Mouse (Mus musculus) mouse embryonic stem cell (cell line): Measurements from ENCODE around the gene Sept1.

Experiments used
- in situ Hi-C, 2 experiments: fragments of 300-500 bp; cut with MboI; formaldehyde crosslinking; loops; 1 replicate in 1 of 2; 3 replicates in 1 of 2; pipeline ENCODE4 v1.14.3; 2019 to 2020; ENCODE audit warnings: low sequenced_read_pairs in 2 of 2, low pct_unique_long_range_greater_than_20kb in 1 of 2, mixed read lengths in 1 of 2; ENCODE audit not compliant: unreplicated experiment in 1 of 2

Sept1 gene

GRCm38 (mm10) chr7:127207374-127208294 lies 25.3 kb downstream of the Sept1 start:
- in situ Hi-C loops = no loop called here

DNA sequence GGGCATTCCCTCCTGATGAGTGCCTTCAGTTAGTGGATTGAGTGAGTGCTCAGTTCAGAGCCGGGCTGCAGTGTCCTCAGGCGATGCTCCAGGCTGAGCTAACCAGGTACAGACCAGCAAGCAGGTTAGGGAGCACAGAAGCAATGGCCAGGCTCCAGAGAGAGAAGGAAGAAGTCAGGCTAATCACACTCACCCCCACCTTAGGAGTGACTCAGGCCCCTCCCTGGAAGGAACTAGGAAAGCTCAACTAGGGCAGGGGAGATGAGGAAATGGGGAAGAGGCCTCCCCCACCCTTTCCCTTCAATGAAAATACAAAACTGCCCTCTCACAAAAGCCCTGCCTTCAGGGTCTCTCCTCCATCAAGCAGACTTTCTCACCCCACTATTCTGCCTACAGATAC lies 26.3 kb downstream of the Sept1 start:
- in situ Hi-C loops = no loop called here

GRCm38 (mm10) chr7:127196484-127196883 lies 36.4 kb downstream of the Sept1 start:
- in situ Hi-C loops = no loop called here

GRCm38 (mm10) chr7:127195544-127196295 lies 37.2 kb downstream of the Sept1 start, which contains the start of gene Cd2bp2:
TSS of gene Cd2bp2 (minus strand) at chr7:127196050.
- in situ Hi-C loops = no loop called here

DNA sequence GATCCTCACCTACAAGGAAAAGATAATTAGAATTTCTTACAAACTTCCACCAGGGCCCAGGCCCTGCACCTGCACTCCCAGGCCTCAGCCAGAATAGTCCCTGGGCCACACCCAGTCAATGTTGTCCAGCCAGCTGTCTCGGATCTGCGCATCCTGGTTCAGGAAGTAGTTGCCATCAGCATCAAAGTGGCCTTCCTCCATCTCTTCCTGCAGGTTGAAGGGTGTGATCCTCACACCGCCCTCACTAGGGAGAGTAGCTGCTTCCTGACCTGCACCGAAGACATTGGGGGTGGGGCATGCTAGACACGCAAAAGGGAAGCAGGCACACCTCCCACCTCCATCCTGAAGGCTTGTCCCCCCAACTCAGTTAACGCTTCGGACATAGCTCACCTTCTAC lies 38.3 kb downstream of the Sept1 start:
- in situ Hi-C loops = no loop called here

DNA sequence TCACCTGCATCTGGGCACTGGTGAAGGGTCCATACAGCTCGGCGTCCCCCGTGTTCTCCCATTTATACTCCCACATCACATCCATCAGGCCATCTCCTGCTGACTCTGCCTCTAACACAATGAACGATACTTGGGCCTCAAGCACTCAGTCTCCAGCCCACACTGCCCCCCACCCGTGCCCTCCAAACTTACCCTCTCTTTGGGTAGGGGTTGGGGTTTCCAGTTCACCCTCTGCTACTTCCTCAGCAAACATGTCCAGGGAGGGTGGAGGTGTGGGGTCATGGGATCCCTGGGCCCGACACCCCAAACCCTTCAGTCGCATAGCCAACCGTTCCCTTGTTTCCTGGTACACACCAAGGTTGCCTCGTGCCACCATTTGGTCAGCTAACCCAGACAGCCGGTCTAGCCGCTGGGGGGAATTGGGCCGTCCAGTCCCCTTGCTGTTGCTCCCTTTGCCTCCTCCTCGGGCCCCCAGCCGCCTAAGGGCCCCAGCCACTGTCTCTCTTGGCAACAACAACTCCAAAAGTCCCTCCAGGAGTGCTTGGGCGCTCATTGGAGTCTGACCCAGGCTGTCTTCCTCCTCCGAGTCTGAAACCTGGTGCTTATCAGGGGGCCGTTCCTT lies 38.8 kb downstream of the Sept1 start:
- in situ Hi-C loops = no loop called here

- in situ Hi-C loops = no loop called here
Measured at GRCm38 (mm10) chr7:127192989-127193388, 39.9 kb downstream of the Sept1 start.

- in situ Hi-C loops = no loop called here
Measured at GRCm38 (mm10) chr7:127190672-127191071, 42.3 kb downstream of the Sept1 start.

DNA sequence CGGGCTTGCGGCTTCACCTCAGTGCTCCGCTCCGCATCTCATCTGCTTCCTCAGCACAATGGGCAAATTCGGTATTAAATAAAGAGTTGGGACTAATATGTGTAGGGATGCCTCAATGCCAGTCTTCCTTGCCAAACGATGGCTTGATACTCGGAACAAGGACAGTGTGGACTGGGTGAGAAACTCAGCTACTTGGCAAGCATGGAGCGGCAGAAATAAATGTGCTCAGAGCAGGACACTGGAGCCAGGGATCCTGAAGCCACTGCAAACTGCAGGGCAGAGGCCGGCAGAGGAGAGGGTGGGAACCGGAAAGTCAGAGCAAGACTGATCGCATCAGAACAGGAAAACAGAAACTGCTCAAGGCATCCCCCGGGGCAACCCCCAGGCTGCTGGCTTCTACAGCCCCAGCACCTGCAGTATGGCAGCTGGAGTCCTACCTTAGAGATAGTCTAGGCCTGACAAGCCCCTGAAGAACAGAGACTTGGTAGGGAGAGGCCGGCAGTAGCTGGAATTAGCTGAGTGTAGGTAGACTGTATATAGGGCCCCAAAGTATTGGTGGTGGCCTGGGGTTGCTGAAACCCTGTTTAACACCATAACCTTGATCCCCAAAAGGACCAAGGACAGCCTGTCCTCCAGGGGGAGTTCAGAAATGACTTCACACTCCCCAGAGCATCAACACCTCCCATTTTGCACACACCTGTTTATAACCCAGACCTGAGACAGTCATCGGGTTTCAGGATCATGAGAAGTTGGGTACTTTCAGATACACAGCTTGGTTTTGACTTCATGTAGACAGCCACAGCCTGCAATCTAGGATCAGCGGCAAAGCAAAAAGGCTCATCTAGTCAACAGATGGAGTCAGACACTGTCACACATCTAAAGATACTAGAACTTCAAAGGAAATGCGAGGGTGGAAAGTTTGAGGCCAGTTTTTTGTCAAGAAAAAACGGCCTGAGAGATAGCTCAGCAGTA lies 44.3 kb downstream of the Sept1 start:
- in situ Hi-C loops = loop anchor here in 1 of 2 experiments (10.0 kb wide), 1 partner anchor 64 kb away; the partner anchor contains the start of gene Qprt

DNA sequence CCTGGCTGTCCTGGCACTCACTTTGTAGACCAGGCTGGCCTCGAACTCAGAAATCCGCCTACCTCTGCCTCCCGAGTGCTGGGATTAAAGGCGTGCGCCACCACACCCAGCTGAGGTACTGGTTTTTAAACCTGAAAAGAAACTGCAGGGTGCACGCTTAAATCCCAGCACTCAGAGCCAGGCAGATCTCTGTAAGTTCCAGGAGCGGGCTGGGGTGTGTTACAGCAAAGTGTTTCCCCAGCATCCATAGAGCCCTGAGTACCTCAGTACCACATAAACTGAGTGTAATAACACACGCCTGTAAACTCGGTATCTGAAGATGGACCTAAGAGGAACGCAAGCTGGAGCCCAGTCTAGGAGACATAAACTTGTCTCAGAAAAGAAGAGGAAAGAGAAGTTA lies 45.6 kb downstream of the Sept1 start:
- in situ Hi-C loops = loop anchor here in 1 of 2 experiments (10.0 kb wide), 1 partner anchor 63 kb away; the partner anchor contains the start of gene Qprt

- in situ Hi-C loops = loop anchor here in 1 of 2 experiments (10.0 kb wide), 1 partner anchor 61 kb away; the partner anchor contains the start of gene Qprt
Measured at GRCm38 (mm10) chr7:127185601-127186000, 47.3 kb downstream of the Sept1 start.

DNA sequence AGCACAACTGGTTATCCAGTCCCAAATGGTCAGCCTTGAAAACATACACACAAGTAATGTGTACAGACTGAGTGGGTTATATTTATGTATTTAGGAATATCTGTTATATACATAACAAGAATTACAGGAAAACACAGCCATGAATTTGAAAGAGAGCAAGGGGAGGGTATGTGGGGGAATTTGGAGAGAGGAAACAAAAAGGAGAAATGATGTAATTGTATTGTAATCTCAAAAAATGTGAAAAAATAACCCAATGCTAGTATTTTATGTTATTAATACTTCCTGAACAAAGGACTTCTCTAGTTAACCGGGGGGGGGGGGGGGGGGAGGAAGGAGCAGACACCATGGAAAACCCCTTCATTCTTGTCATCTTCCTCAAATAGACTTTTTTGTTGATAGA lies 48.2 kb downstream of the Sept1 start:
- in situ Hi-C loops = loop anchor here in 1 of 2 experiments (10.0 kb wide), 1 partner anchor 60 kb away; the partner anchor contains the start of gene Qprt

- in situ Hi-C loops = loop anchor here in 1 of 2 experiments (10.0 kb wide), 1 partner anchor 59 kb away; the partner anchor contains the start of gene Qprt
Measured at GRCm38 (mm10) chr7:127183828-127184227, 49.1 kb downstream of the Sept1 start.

- in situ Hi-C loops = loop anchor here in 1 of 2 experiments (10.0 kb wide), 1 partner anchor 59 kb away; the partner anchor contains the start of gene Qprt
Measured at GRCm38 (mm10) chr7:127183345-127183744, 49.6 kb downstream of the Sept1 start.

GRCm38 (mm10) chr7:127181724-127182123 lies 51.2 kb downstream of the Sept1 start:
- in situ Hi-C loops = loop anchor here in 1 of 2 experiments (10.0 kb wide), 1 partner anchor 57 kb away; the partner anchor contains the start of gene Qprt

- in situ Hi-C loops = loop anchor here in 1 of 2 experiments (10.0 kb wide), 1 partner anchor 56 kb away; the partner anchor contains the start of gene Qprt
Measured at GRCm38 (mm10) chr7:127180783-127181182, 52.1 kb downstream of the Sept1 start.

- in situ Hi-C loops = no loop called here
Measured at GRCm38 (mm10) chr7:127176937-127177336, 56.0 kb downstream of the Sept1 start.
